Mouse (Mus musculus): Measurements from ENCODE around the gene Cox20.

DNA sequence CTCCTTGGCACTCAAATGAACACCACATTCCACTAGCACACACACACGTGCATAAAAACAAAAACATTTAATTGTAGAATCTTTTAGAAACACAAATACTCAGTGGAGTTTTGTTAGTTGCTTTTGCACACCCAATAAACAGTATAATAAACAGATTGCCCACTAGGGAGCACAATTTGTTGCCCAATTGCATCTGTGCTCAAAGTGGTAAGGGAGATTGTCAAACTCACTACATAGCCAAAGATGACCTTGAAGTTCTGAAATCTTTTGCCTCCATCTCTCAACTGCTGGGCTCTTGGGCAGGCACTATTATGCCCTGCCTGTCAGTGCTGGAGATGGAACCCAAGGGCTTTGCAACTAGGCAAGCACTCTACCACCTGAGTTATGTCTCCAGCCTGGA lies 8.8 kb upstream of the Cox20 start:
- TF ChIP-seq POLR2A (IDR thresholded peaks at IDR 0.05; ENCODE audit: control insufficient read depth, low read depth, low read length) (no peak), CTCF (IDR thresholded peaks at IDR 0.05; ENCODE audit: control insufficient read depth, insufficient read depth, insufficient replicate concordance, low read depth, low read length) (no peak)
